Mouse (Mus musculus) WW6 (cell line): Measurements from ENCODE around the gene Wfdc17.

ENCODE experiments used
- DNase-seq: peaks from one replicate; pipeline ENCODE4 v3.0.0-alpha.2; 2013; ENCODE audit warnings: low read depth, low spot score

Gene Wfdc17

GRCm38 (mm10) chr11:83740443-83740991 is 36.7 kb downstream of the Wfdc17 start:
- no peak for DNase-seq

GRCm38 (mm10) chr11:83741841-83742240 is 38.0 kb downstream of the Wfdc17 start:
- no peak for DNase-seq

GRCm38 (mm10) chr11:83742731-83743355 is 39.1 kb downstream of the Wfdc17 start:
- DNase-seq: no peak

- no peak for DNase-seq
Observed at GRCm38 (mm10) chr11:83743525-83743924, 39.7 kb downstream of the Wfdc17 start.

GRCm38 (mm10) chr11:83746152-83746551 is 42.4 kb downstream of the Wfdc17 start:
- DNase-seq: no peak

GRCm38 (mm10) chr11:83746681-83747080 is 42.9 kb downstream of the Wfdc17 start, which contains the start of gene Wfdc21:
TSS of gene Wfdc21 (plus strand) at chr11:83746940.
- no peak for DNase-seq

GRCm38 (mm10) chr11:83747376-83748265 is 43.8 kb downstream of the Wfdc17 start:
- DNase-seq: no peak

- DNase-seq: peak; percentile 80
Observed at GRCm38 (mm10) chr11:83753581-83754181, 49.9 kb downstream of the Wfdc17 start, which contains the start of gene Heatr6. TSS of gene Heatr6 (plus strand) at chr11:83753696.

GRCm38 (mm10) chr11:83754227-83754626 is 50.4 kb downstream of the Wfdc17 start:
- no peak for DNase-seq
